Mouse (Mus musculus): ENCODE data around the gene Kif1a. TPM values are rescaled to one million over a fixed set of nuclear protein-coding genes. Genes with fewer than 3 reads are reported as not detected.
A peak's percentile ranks its signal among the peaks of the same experiment; 100 is the strongest.

The Kif1a gene
- 182 and 247 TPM in 2 replicates for polyA plus RNA-seq (2014; fragmentation: Nextera tagmentation; extraction: Ambion mirVana)

DNA sequence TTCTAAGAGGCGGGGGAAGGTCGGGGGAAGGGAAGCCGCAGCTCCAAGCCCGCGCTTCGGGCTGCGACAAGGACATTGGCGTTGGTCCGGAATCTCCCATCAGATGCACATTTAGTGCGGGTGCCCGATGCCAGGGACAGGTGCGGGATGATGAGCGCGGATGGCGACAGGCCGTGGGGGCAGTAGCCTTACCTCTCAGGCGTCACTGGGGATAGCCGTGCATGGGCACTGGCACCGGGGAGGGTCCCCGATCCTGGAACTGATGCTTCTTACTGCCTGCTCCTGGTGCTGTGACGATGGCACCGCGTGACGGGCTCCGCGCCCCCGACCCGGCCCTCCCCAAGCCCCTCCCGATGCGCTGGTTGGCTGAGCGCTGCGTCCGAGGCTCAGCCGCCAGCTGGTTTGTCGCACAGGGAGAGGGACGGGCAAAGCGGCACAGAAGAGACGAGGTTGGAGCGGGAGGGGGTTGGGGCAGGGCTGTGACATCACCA is at the start of gene Kif1a:
Gene Kif1a, minus strand, starts transcription at position 381 of the 491 bp plus-strand sequence.
- Histone ChIP-seq H3K9me3 (replicated peaks; ENCODE audit: control insufficient read depth, low read length) (no peaks in the 10 kb centered on the region), H3K27me3 (replicated peaks; ENCODE audit: control insufficient read depth, insufficient read depth, low read length) (no peaks in the 10 kb centered on the region), H3K9ac (ENCODE audit: low read length) (peak within 1 kb of the TSS; percentile 87), H3K4me3 (ENCODE audit: low read depth, low read length) (peak within 1 kb of the TSS; percentile 75), H3K4me2 (ENCODE audit: low read length) (peak within 1 kb of the TSS; percentile 98), H3K4me1 (ENCODE audit: control insufficient read depth, insufficient read depth, low read length) (peaks cover 12% of the 10 kb centered on the region), H3K27ac (ENCODE audit: low read depth, low read length) (peak within 1 kb of the TSS; percentile 90), H3K36me3 (ENCODE audit: control insufficient read depth, insufficient read depth, low read length) (peaks cover 14% of the 10 kb centered on the region; the same call in 1 of the 2 replicates)
- peak; percentile 95 for DNase-seq (ENCODE audit: low spot score)
- WGBS = under 1% methylated on average over 39 of the region's 39 CpGs
- peak; percentile 93 for ATAC-seq

DNA sequence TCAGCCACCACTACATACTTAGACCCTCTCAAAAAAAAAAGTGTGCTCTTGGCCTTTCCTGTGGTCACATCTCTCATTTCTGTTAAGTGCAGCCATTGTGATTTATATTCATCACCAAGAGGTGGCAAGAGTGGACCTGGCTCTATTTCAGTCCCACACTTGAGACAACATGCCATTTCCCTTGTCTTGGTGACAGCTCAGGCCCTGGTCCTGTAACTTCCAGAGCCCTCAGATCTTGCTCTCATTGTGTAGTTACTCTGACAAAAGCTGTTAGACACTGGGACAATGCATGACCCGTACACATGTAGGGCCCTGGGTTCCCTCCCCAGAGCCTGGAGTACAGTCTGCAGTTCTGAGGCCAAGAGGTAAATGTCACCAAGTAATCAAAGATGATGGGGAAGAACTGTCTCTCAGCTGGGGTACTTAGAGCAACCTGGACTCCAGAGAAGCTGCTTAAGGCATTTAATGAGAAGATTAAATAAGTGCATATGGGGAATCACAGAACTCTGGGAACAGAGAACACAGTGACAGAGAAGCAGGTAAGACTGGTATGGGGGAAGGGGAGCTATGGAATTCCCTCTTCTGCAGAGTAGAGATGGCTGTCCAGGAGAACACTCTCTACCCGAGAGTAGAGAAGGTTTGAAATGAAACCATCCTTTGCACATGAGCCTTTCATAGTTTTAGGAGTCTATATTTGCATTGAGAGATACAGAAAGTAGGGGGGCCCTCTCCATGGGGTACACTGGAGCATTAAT is 49.3 kb upstream of the Kif1a start:
- ATAC-seq = no peak
- Histone ChIP-seq H3K27ac (ENCODE audit: low read depth, low read length) (no peak overlapping the region), H3K9ac (ENCODE audit: low read length) (no peak overlapping the region), H3K4me3 (ENCODE audit: low read depth, low read length) (no peak overlapping the region), H3K36me3 (ENCODE audit: control insufficient read depth, insufficient read depth, low read length) (no peaks in the 10 kb centered on the region), H3K27me3 (replicated peaks; ENCODE audit: control insufficient read depth, insufficient read depth, low read length) (no peaks in the 10 kb centered on the region), H3K4me2 (ENCODE audit: low read length) (no peak overlapping the region), H3K9me3 (replicated peaks; ENCODE audit: control insufficient read depth, low read length) (no peaks in the 10 kb centered on the region), H3K4me1 (ENCODE audit: control insufficient read depth, insufficient read depth, low read length) (no peaks in the 10 kb centered on the region)
- DNase-seq (ENCODE audit: low spot score) = no peak
- 73% methylated on average over 2 of the region's 2 CpGs for WGBS

DNA sequence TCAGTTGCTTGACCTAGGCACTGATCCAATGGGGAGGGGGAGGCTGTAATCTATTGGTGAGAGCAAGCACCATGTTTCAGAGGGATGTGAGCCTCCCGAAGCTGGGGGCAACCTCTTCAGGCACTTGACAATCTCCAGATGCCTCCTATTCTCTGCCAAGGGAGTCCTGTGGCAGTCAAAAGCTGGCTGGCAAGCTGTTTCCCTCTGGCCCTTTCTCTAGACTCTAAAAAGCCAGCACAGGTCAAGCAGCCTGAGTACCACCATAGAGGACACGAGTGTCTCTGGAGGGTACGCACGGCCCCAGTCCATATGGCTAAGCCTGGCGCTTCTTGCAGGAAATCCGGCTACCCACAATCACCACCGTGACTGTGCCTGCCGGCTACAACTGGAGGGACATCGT is 42.4 kb upstream of the Kif1a start:
- no peak overlapping the region for H3K9ac ChIP-seq (ENCODE audit: low read length)
- no peaks in the 10 kb centered on the region for H3K9me3 ChIP-seq (replicated peaks; ENCODE audit: control insufficient read depth, low read length)
- no peak overlapping the region for H3K27ac ChIP-seq (ENCODE audit: low read depth, low read length)
- no peaks in the 10 kb centered on the region for H3K36me3 ChIP-seq (ENCODE audit: control insufficient read depth, insufficient read depth, low read length)
- no peaks in the 10 kb centered on the region for H3K4me1 ChIP-seq (ENCODE audit: control insufficient read depth, insufficient read depth, low read length)
- no peaks in the 10 kb centered on the region for H3K27me3 ChIP-seq (replicated peaks; ENCODE audit: control insufficient read depth, insufficient read depth, low read length)
- ATAC-seq (no peak), DNase-seq (ENCODE audit: low spot score) (no peak)
- 81% methylated on average over 9 of the region's 9 CpGs for WGBS
- H3K4me3 ChIP-seq (ENCODE audit: low read depth, low read length) = no peak overlapping the region
- H3K4me2 ChIP-seq (ENCODE audit: low read length) = no peak overlapping the region

DNA sequence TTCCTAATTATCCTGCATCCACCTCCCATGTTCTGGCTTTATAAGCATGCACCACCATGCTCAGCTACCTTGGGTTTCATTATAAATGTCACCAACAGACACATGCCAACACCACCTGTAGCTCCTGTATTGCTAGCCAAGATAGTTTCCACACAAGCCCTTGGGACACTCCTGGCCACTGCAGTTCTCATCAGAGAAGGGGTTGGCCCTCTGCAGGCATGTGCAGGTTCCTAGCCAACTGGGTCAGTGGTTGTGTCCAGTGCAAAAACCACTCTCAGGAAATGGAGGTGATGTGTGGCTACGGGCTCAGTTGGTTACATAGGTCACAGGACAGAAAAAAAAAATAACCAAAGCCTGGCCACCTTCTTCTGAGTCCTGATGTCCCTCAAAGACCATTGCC is 41.1 kb upstream of the Kif1a start:
- Histone ChIP-seq H3K9ac (ENCODE audit: low read length) (no peak overlapping the region), H3K36me3 (ENCODE audit: control insufficient read depth, insufficient read depth, low read length) (no peaks in the 10 kb centered on the region), H3K9me3 (replicated peaks; ENCODE audit: control insufficient read depth, low read length) (no peaks in the 10 kb centered on the region), H3K4me1 (ENCODE audit: control insufficient read depth, insufficient read depth, low read length) (no peaks in the 10 kb centered on the region), H3K4me3 (ENCODE audit: low read depth, low read length) (no peak overlapping the region), H3K27ac (ENCODE audit: low read depth, low read length) (no peak overlapping the region), H3K4me2 (ENCODE audit: low read length) (no peak overlapping the region), H3K27me3 (replicated peaks; ENCODE audit: control insufficient read depth, insufficient read depth, low read length) (no peaks in the 10 kb centered on the region)
- ATAC-seq = no peak
- DNase-seq (ENCODE audit: low spot score) = no peak
- WGBS = 90% methylated on average over 1 of the region's 1 CpGs

DNA sequence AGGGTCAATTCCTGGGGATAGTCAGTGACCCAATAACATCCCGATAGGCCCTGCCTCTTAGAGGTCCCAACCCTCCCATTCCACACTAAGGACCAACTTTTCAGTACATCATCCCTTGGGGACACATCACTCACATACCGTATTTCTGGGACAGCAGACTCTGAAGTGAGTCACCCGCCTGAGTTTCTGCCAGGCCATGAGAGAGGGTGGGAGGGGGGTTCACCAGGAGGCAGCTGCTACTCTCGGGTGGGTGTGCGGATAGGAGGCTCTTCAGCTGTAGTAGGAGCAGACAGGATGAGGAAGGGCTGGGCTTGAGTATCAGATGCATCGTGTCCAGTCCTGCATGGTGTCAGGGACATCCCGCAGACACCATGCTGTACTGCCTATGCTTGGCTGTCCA is 38.0 kb upstream of the Kif1a start:
- Histone ChIP-seq H3K4me2 (ENCODE audit: low read length) (no peak overlapping the region), H3K9ac (ENCODE audit: low read length) (no peak overlapping the region), H3K4me1 (ENCODE audit: control insufficient read depth, insufficient read depth, low read length) (no peaks in the 10 kb centered on the region), H3K9me3 (replicated peaks; ENCODE audit: control insufficient read depth, low read length) (no peaks in the 10 kb centered on the region), H3K36me3 (ENCODE audit: control insufficient read depth, insufficient read depth, low read length) (no peaks in the 10 kb centered on the region), H3K4me3 (ENCODE audit: low read depth, low read length) (no peak overlapping the region), H3K27me3 (replicated peaks; ENCODE audit: control insufficient read depth, insufficient read depth, low read length) (no peaks in the 10 kb centered on the region), H3K27ac (ENCODE audit: low read depth, low read length) (no peak overlapping the region)
- no peak for DNase-seq (ENCODE audit: low spot score)
- 90% methylated on average over 7 of the region's 7 CpGs for WGBS
- ATAC-seq = no peak

DNA sequence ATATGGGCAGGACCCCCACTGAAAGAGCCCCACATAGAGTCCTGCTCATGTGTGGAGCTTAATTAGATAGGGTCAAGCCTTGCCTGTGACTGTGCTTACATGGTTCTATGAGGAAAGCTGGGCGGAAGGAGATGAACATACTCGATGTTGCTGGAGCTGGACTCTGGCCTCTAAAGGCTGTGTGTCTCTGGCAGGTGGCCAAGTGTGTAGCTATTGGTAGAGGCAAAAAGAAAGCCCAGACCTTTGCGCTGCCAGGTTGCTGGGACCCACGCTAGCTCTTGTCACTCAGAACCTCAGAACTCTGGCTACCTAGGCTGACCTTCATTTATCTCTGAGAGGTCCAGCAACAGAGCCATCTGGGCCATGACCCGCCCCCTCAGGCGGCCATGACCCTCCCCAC is 36.8 kb upstream of the Kif1a start:
- no peaks in the 10 kb centered on the region for H3K27me3 ChIP-seq (replicated peaks; ENCODE audit: control insufficient read depth, insufficient read depth, low read length)
- H3K27ac ChIP-seq (ENCODE audit: low read depth, low read length) = no peak overlapping the region
- no peaks in the 10 kb centered on the region for H3K9me3 ChIP-seq (replicated peaks; ENCODE audit: control insufficient read depth, low read length)
- ATAC-seq = no peak
- DNase-seq (ENCODE audit: low spot score) = peak; percentile 17
- H3K4me3 ChIP-seq (ENCODE audit: low read depth, low read length) = no peak overlapping the region
- 72% methylated on average over 6 of the region's 6 CpGs for WGBS
- H3K9ac ChIP-seq (ENCODE audit: low read length) = no peak overlapping the region
- H3K4me1 ChIP-seq (ENCODE audit: control insufficient read depth, insufficient read depth, low read length) = no peaks in the 10 kb centered on the region
- no peaks in the 10 kb centered on the region for H3K36me3 ChIP-seq (ENCODE audit: control insufficient read depth, insufficient read depth, low read length)
- no peak overlapping the region for H3K4me2 ChIP-seq (ENCODE audit: low read length)

DNA sequence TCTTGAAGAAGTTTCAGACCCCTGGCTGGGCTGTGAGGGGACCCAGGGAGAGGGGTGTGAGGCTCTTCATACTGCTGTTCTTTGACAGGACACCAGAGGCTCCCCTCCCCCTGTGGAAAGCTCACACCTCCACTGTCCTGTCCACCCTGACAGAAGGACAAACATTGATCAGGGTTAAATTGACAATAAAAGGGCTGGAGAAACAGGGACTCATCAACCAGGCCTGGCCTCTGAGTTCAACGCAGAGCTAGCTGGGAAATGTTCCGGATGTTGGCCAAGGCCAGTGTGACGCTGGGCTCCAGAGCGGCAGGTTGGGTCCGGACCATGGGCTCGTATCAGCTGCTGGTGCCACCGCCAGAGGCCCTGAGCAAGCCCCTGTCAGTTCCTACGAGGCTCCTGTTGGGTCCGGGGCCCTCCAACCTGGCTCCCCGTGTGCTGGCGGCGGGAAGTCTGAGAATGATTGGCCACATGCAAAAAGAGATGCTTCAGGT is 33.3 kb upstream of the Kif1a start, which contains the start of gene Agxt:
Gene Agxt, plus strand, starts transcription at position 205 of the 491 bp plus-strand sequence.
- Histone ChIP-seq H3K36me3 (ENCODE audit: control insufficient read depth, insufficient read depth, low read length) (no peaks in the 10 kb centered on the region), H3K4me3 (ENCODE audit: low read depth, low read length) (no peak within 1 kb of the TSS), H3K4me2 (ENCODE audit: low read length) (no peak within 1 kb of the TSS), H3K27ac (ENCODE audit: low read depth, low read length) (no peak within 1 kb of the TSS), H3K9ac (ENCODE audit: low read length) (no peak within 1 kb of the TSS), H3K4me1 (ENCODE audit: control insufficient read depth, insufficient read depth, low read length) (no peaks in the 10 kb centered on the region), H3K9me3 (replicated peaks; ENCODE audit: control insufficient read depth, low read length) (no peaks in the 10 kb centered on the region), H3K27me3 (replicated peaks; ENCODE audit: control insufficient read depth, insufficient read depth, low read length) (no peaks in the 10 kb centered on the region)
- no peak for ATAC-seq
- no peak for DNase-seq (ENCODE audit: low spot score)
- 91% methylated on average over 12 of the region's 12 CpGs for WGBS

DNA sequence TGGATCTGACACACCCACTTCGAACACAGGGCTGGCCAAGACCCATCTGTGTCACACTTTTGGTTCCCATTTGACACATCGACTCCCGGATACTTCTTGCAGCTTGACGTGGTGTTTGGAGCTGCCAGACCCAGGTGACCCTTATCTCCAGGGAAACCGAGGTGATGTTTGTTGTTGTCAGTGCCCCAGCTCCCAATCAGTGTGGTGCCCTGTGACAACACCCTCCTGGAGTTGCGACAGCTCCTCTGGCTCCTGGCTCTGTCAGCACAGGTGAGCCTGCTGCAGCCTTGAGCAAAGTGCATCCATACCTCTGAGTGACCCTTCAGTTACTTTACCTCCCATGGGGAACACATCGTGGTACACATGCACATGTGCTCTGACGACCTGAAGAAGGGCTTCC is 30.9 kb upstream of the Kif1a start:
- WGBS = 76% methylated on average over 8 of the region's 8 CpGs
- no peak overlapping the region for H3K4me3 ChIP-seq (ENCODE audit: low read depth, low read length)
- H3K4me1 ChIP-seq (ENCODE audit: control insufficient read depth, insufficient read depth, low read length) = no peaks in the 10 kb centered on the region
- H3K9me3 ChIP-seq (replicated peaks; ENCODE audit: control insufficient read depth, low read length) = no peaks in the 10 kb centered on the region
- ATAC-seq (no peak), DNase-seq (ENCODE audit: low spot score) (no peak)
- no peak overlapping the region for H3K4me2 ChIP-seq (ENCODE audit: low read length)
- no peaks in the 10 kb centered on the region for H3K36me3 ChIP-seq (ENCODE audit: control insufficient read depth, insufficient read depth, low read length)
- no peaks in the 10 kb centered on the region for H3K27me3 ChIP-seq (replicated peaks; ENCODE audit: control insufficient read depth, insufficient read depth, low read length)
- H3K9ac ChIP-seq (ENCODE audit: low read length) = no peak overlapping the region
- H3K27ac ChIP-seq (ENCODE audit: low read depth, low read length) = no peak overlapping the region
